Mouse (Mus musculus): ENCODE data around the gene Gm28539.
"Not testable (repeated sequence)": the region's sequence is repeated elsewhere in the genome, so short reads cannot be mapped to it uniquely, and the experiment has no call there.

Gene Gm28539

GRCm38 (mm10) chr16:18858551-18858950, 22.2 kb downstream of the Gm28539 start:
- peak in 1 of 2 experiments; percentile 56 for DNase-seq

- no peak for DNase-seq
Measured at GRCm38 (mm10) chr16:18860186-18860585, 23.8 kb downstream of the Gm28539 start.

- not testable (repeated sequence) for DNase-seq
Measured at GRCm38 (mm10) chr16:18870495-18870894, 34.1 kb downstream of the Gm28539 start.

- DNase-seq, result no peak
Measured at GRCm38 (mm10) chr16:18876091-18876441, 39.7 kb downstream of the Gm28539 start.

GRCm38 (mm10) chr16:18876442-18877308, 40.3 kb downstream of the Gm28539 start, which contains the start of the genes Mrpl40 and Hira:
Mrpl40 (minus strand) TSS chr16:18876862.
Hira (plus strand) TSS chr16:18877037.
- DNase-seq, result peak; percentile 96 to 98

GRCm38 (mm10) chr16:18877386-18878090, 41.2 kb downstream of the Gm28539 start:
- peak; percentile 71 for DNase-seq

GRCm38 (mm10) chr16:18878091-18878720, 41.8 kb downstream of the Gm28539 start:
- no peak for DNase-seq

- DNase-seq, result no peak
Measured at GRCm38 (mm10) chr16:18884044-18884443, 47.7 kb downstream of the Gm28539 start.

- no peak for DNase-seq
Measured at GRCm38 (mm10) chr16:18893840-18894372, 57.5 kb downstream of the Gm28539 start.

- DNase-seq, result no peak
Measured at GRCm38 (mm10) chr16:18895249-18895648, 58.9 kb downstream of the Gm28539 start.

- DNase-seq, result peak in 1 of 2 experiments; percentile 37
Measured at GRCm38 (mm10) chr16:18896429-18896828, 60.0 kb downstream of the Gm28539 start.

- DNase-seq, result no peak
Measured at GRCm38 (mm10) chr16:18905648-18906047, 69.3 kb downstream of the Gm28539 start.

- DNase-seq, result no peak
Measured at GRCm38 (mm10) chr16:18916064-18916463, 79.7 kb downstream of the Gm28539 start.

- DNase-seq, result no peak
Measured at GRCm38 (mm10) chr16:18921771-18922170, 85.4 kb downstream of the Gm28539 start.

GRCm38 (mm10) chr16:18927963-18928362, 91.6 kb downstream of the Gm28539 start:
- DNase-seq, result no peak

- DNase-seq, result no peak
Measured at GRCm38 (mm10) chr16:18938321-18939082, 102.1 kb downstream of the Gm28539 start.

- no peak for DNase-seq
Measured at GRCm38 (mm10) chr16:18943906-18944305, 107.5 kb downstream of the Gm28539 start.

- DNase-seq, result no peak
Measured at GRCm38 (mm10) chr16:18948941-18949340, 112.6 kb downstream of the Gm28539 start.

GRCm38 (mm10) chr16:18950351-18950750, 114.0 kb downstream of the Gm28539 start:
- DNase-seq, result no peak

GRCm38 (mm10) chr16:18952813-18953212, 116.4 kb downstream of the Gm28539 start:
- no peak for DNase-seq

- no peak for DNase-seq
Measured at GRCm38 (mm10) chr16:18955070-18955469, 118.7 kb downstream of the Gm28539 start.

- no peak for DNase-seq
Measured at GRCm38 (mm10) chr16:18963486-18963885, 127.1 kb downstream of the Gm28539 start.
